Mouse (Mus musculus): ENCODE results near the gene Npepps.

GRCm38 (mm10) chr11:97304631-97305030, 24.2 kb upstream of the Npepps start:
- TF ChIP-seq MYB (IDR thresholded peaks at IDR 0.05; ENCODE audit: low read depth, low read length), result no peak
- no peak for TF ChIP-seq CHD1 (IDR thresholded peaks at IDR 0.05; ENCODE audit: low read depth, low read length)
- TF ChIP-seq EP300 (IDR thresholded peaks at IDR 0.05; ENCODE audit: low read depth in 1 of 2, low read length in 2 of 2), result no peak
- no peak for TF ChIP-seq CTCF (IDR thresholded peaks at IDR 0.05 in 2 of 3, conservative IDR thresholded peaks at IDR 0.05 in 1 of 3; ENCODE audit: control insufficient read depth in 1 of 3, insufficient read depth in 1 of 3, low read depth in 2 of 3, low read length in 3 of 3, poor library complexity in 1 of 3, severe bottlenecking in 1 of 3)
- no peak for TF ChIP-seq POLR2A (IDR thresholded peaks at IDR 0.05; ENCODE audit: control insufficient read depth in 1 of 2, insufficient read depth in 1 of 2, low read depth in 1 of 2, low read length in 2 of 2, poor library complexity in 1 of 2)
- no peak for TF ChIP-seq USF2 (IDR thresholded peaks at IDR 0.05; ENCODE audit: borderline replicate concordance in 1 of 2, insufficient read depth in 1 of 2, low read depth in 1 of 2, low read length in 2 of 2)
- no peak for TF ChIP-seq ZMIZ1 (IDR thresholded peaks at IDR 0.05; ENCODE audit: low read depth, low read length)

Measured in MEL (cell line).